Mouse (Mus musculus) mouse embryonic stem cell (cell line): Measurements from ENCODE around the gene Acta2.

Experiments used
- in situ Hi-C, 2 experiments: fragments of 300-500 bp; cut with MboI; formaldehyde crosslinking; loops; 1 replicate in 1 of 2; 3 replicates in 1 of 2; pipeline ENCODE4 v1.14.3; 2019 to 2020; ENCODE audit warnings: low sequenced_read_pairs in 2 of 2, low pct_unique_long_range_greater_than_20kb in 1 of 2, mixed read lengths in 1 of 2; ENCODE audit not compliant: unreplicated experiment in 1 of 2

Acta2 gene

GRCm38 (mm10) chr19:34202668-34203067 is 52.7 kb downstream of the Acta2 start:
- in situ Hi-C loops: no loop called here

- in situ Hi-C loops: no loop called here
Observed at GRCm38 (mm10) chr19:34199488-34199887, 55.9 kb downstream of the Acta2 start.

GRCm38 (mm10) chr19:34198901-34199300 is 56.5 kb downstream of the Acta2 start:
- in situ Hi-C loops: no loop called here

- in situ Hi-C loops: no loop called here
Observed at GRCm38 (mm10) chr19:34198066-34198465, 57.3 kb downstream of the Acta2 start.

- in situ Hi-C loops: no loop called here
Observed at GRCm38 (mm10) chr19:34195031-34195430, 60.4 kb downstream of the Acta2 start.

GRCm38 (mm10) chr19:34194132-34194745 is 61.2 kb downstream of the Acta2 start:
- in situ Hi-C loops: no loop called here

GRCm38 (mm10) chr19:34193683-34194082 is 61.7 kb downstream of the Acta2 start:
- in situ Hi-C loops: no loop called here

GRCm38 (mm10) chr19:34193149-34193548 is 62.2 kb downstream of the Acta2 start:
- in situ Hi-C loops: no loop called here

GRCm38 (mm10) chr19:34192008-34192963 is 63.1 kb downstream of the Acta2 start, which contains the start of gene Stambpl1:
Gene Stambpl1, plus strand, starts transcription at chr19:34192229.
- in situ Hi-C loops: no loop called here

GRCm38 (mm10) chr19:34191645-34192007 is 63.8 kb downstream of the Acta2 start:
- in situ Hi-C loops: no loop called here
